Mouse (Mus musculus) neural tube, embryonic 14.5 days (tissue): ENCODE data around the gene Dusp22. TPM values are rescaled to one million over a fixed set of nuclear protein-coding genes. Genes with fewer than 3 reads are reported as not detected.

Experiments used
- ATAC-seq: fragments of 200-750 bp; cut with Nextera tagmentation; 2 replicates; pipeline ENCODE4 v1.8.0; 2017; ENCODE audit warnings: low read depth, mild to moderate bottlenecking, moderate TSS enrichment, moderate library complexity
- H3K27ac ChIP-seq: fragments of 300-500 bp; sonication (generic); 2 replicates; pipeline ENCODE4 v1.5.1; 2014; ENCODE audit warnings: low read depth, mild to moderate bottlenecking, control low read depth, low read length, moderate library complexity, mixed read lengths
- H3K27me3 ChIP-seq: fragments of 300-500 bp; sonication (generic); 2 replicates; pipeline ENCODE4 v1.6.1; 2014; ENCODE audit warnings: low read length; ENCODE audit not compliant: control insufficient read depth, insufficient read depth
- H3K36me3 ChIP-seq: fragments of 300-500 bp; sonication (generic); 2 replicates; pipeline ENCODE4 v1.6.1; 2014; ENCODE audit warnings: low read length, mixed read lengths; ENCODE audit not compliant: control insufficient read depth, insufficient read depth
- H3K4me1 ChIP-seq: fragments of 300-500 bp; sonication (generic); 2 replicates; pipeline ENCODE4 v1.6.1; 2014; ENCODE audit warnings: low read length; ENCODE audit not compliant: control insufficient read depth, insufficient read depth
- H3K4me2 ChIP-seq: fragments of 300-500 bp; sonication (generic); 2 replicates; pipeline ENCODE4 v1.6.1; 2014; ENCODE audit warnings: mild to moderate bottlenecking, low read depth, low read length, control low read depth
- H3K4me3 ChIP-seq: fragments of 300-500 bp; sonication (generic); 2 replicates; pipeline ENCODE4 v1.5.1; 2014; ENCODE audit warnings: low read depth, low read length, control low read depth, mixed read lengths
- H3K9ac ChIP-seq: fragments of 300-500 bp; sonication (generic); replicated peaks from 2 replicates; pipeline ENCODE4 v1.6.1; 2014; ENCODE audit warnings: low read depth, mild to moderate bottlenecking, control low read depth, low read length, mixed read lengths
- H3K9me3 ChIP-seq: fragments of 300-500 bp; sonication (generic); 2 replicates; pipeline ENCODE4 v1.6.1; 2016; ENCODE audit warnings: low read length; ENCODE audit not compliant: control insufficient read depth
- WGBS: fragments of 180-500 bp; shearing (Covaris S2); extraction: QIAGEN DNeasy Blood & Tissue Kit; methylation state at CpG from one replicate; pipeline ENCODE4 v1.1.7; 2014; 5-methylcytosine and 5-hydroxymethylcytosine counted together
- polyA plus RNA-seq: library from polyadenylated mRNA; unstranded; fragments of >200 nt; fragmentation: Nextera tagmentation; extraction: Ambion mirVana; gene quantifications from 2 replicates; pipeline ENCODE4 v1.2.1, GENCODE M21; 2014

Gene Dusp22
- polyA plus RNA-seq, 1 experiment from 2014 or later = 34.0 TPM

DNA sequence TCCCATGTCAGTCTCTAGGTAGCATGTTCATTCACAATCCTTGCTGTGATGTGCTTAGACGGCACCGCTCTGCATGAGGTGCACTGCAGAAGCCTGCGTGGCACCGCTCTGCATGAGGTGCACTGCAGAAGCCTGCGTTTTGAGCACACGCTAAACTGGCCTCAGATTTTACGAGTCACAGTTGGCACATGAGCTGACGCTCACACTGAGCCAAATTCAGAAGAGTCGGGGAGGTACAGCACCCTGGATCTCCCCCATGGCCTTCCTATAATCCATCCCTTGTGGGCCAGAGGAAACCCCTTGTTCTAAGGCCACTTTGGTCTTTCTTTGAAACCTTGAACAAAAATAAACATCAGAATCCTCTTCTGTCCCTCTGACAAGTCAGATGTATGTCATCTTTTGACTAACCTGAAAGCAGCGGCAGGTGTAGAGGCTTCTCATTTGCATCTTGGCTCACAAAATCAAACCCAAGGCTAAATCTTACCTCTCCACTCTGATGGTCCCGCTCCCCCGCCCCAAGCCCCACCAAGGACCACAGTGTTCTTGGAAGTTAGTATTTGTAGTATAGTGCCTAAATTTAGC, 28.3 kb downstream of the Dusp22 start:
- H3K9me3 ChIP-seq = no peaks in the 10 kb centered on the region
- ATAC-seq = no peak
- H3K36me3 ChIP-seq = no peaks in the 10 kb centered on the region
- no peak overlapping the region for H3K9ac ChIP-seq
- H3K4me1 ChIP-seq = no peaks in the 10 kb centered on the region
- 87% methylated on average over 12 of the region's 12 CpGs for WGBS
- H3K27me3 ChIP-seq = no peaks in the 10 kb centered on the region
- no peak overlapping the region for H3K27ac ChIP-seq
- H3K4me2 ChIP-seq = no peak overlapping the region
- H3K4me3 ChIP-seq = no peak overlapping the region

DNA sequence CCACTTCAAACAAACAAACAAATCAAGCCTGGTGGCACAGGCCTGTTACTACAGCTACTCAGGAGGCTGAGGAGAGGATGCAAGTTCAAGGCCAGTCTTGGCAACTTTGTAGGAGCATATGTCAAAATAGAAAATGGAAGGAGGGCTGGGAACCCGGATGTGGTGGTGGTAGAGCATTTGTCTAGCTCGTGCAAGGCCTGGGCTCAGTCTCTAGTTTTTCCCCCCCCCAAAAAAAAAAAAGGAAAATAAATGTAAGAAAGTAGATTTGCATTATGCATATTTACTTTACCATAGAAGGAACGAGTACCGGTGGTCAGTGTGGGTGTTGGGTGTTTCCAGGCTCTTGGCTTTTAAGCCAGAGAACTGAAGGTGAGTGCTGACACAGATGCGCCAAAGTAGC, 29.7 kb downstream of the Dusp22 start:
- no peaks in the 10 kb centered on the region for H3K4me1 ChIP-seq
- WGBS = 95% methylated on average over 5 of the region's 5 CpGs
- no peaks in the 10 kb centered on the region for H3K36me3 ChIP-seq
- no peaks in the 10 kb centered on the region for H3K27me3 ChIP-seq
- no peak overlapping the region for H3K4me2 ChIP-seq
- H3K9ac ChIP-seq = no peak overlapping the region
- no peak overlapping the region for H3K27ac ChIP-seq
- H3K9me3 ChIP-seq = no peaks in the 10 kb centered on the region
- H3K4me3 ChIP-seq = no peak overlapping the region
- no peak for ATAC-seq

DNA sequence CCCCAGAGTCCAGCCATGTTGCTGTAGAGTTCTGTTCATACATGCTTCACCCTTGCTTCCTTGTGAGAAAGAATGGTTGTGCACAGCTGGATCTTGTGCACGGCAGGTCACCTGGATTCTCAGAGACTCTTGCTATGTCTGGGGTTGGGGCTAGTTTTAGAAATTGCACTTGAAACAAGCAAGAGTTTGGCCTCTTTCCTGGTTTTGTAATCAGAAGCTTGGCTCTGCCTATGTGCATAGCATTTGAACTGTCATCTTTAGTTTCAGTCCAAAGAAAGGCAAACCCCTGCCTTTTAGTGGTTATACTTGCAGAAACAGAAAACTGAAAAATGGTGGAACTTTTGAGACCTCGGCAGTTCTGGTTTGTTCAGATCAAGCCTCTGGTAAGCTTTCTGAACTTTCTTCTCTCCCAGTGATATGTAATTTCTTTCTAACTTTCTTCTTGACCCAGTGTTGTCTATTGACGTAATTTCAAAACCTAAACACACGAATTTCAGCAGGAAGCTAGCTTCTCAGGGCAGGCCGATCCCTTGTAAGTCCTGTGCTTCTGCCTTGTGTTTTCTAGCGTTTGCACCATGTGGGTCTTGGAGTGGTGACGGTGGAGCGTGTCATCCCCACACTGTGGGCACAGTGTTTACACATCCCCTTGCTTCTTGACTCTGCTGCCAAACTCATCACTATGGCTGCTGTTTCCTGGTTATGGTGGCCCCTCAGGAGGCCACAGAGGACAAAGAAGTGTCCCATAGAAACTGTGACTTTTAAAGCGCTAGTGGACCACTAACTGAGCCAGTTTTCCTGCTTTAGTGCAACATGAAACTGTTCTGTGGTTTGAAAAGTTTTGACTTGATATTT, 31.9 kb downstream of the Dusp22 start:
- H3K9me3 ChIP-seq = no peaks in the 10 kb centered on the region
- H3K9ac ChIP-seq = no peak overlapping the region
- ATAC-seq = no peak
- no peak overlapping the region for H3K27ac ChIP-seq
- H3K4me2 ChIP-seq = no peak overlapping the region
- no peaks in the 10 kb centered on the region for H3K27me3 ChIP-seq
- 84% methylated on average over 9 of the region's 9 CpGs for WGBS
- no peak overlapping the region for H3K4me3 ChIP-seq
- H3K36me3 ChIP-seq = no peaks in the 10 kb centered on the region
- H3K4me1 ChIP-seq = no peaks in the 10 kb centered on the region

DNA sequence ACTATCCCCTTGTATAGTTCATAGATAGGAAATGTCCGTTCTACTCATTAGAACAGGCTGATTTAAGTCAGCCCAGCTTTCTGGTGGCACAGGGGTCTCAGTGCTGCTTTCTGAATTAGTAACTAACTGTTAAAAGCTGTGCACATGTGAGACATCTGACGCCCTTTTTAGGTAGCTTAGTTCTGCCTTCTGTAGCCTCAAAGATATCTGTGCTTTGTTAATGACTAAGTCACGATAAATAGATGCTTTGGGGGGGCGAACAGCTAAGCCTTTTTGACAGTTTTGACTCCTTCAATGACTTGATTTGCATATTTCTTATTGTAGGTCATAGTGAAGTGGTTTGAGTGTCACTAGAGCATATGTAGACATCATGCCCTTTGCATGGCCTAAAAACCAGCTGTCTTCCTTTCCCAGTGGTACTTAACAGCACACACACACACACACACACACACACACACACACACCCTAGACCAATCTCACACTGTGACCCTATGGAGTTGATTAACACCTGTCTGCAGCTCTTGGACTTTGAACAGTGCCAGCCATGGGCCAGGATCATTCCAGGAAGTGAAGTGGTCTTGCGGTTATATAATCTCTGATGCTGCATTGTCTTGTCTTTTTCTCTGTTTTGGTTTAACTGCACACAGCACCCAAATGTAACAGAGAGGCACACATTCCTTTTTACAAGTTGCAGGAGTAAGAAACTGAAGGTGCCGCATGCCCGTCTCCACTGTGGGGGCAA, 33.0 kb downstream of the Dusp22 start:
- WGBS = 92% methylated on average over 7 of the region's 7 CpGs
- no peak for ATAC-seq
- Histone ChIP-seq H3K4me2 (no peak overlapping the region), H3K27me3 (no peaks in the 10 kb centered on the region), H3K4me3 (no peak overlapping the region), H3K9me3 (no peaks in the 10 kb centered on the region), H3K9ac (no peak overlapping the region), H3K27ac (no peak overlapping the region), H3K36me3 (no peaks in the 10 kb centered on the region), H3K4me1 (no peaks in the 10 kb centered on the region)

DNA sequence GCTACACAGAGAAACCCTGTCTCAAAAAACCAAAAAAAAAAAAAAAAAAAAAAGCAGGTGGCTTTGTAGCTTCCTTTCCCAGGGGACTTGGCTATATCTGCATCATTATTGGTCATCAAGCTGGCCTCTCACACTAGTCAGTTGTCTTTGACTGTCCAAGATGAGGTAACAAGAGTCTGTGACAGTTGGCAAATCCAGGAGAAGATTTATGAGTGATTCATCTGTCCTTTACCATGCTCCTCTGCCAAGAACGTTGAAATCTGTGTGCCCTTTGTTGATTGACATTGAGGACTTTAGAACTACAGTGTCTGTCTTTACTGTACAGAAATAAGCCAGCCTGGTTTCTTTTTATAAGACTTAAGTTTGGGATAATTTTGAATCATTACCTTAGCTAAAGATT, 35.4 kb downstream of the Dusp22 start:
- Histone ChIP-seq H3K36me3 (no peaks in the 10 kb centered on the region), H3K27me3 (no peaks in the 10 kb centered on the region), H3K4me3 (no peak overlapping the region), H3K9me3 (no peaks in the 10 kb centered on the region), H3K9ac (no peak overlapping the region), H3K4me1 (no peaks in the 10 kb centered on the region), H3K4me2 (no peak overlapping the region), H3K27ac (no peak overlapping the region)
- no peak for ATAC-seq
- 47% methylated on average over 1 of the region's 1 CpGs for WGBS

DNA sequence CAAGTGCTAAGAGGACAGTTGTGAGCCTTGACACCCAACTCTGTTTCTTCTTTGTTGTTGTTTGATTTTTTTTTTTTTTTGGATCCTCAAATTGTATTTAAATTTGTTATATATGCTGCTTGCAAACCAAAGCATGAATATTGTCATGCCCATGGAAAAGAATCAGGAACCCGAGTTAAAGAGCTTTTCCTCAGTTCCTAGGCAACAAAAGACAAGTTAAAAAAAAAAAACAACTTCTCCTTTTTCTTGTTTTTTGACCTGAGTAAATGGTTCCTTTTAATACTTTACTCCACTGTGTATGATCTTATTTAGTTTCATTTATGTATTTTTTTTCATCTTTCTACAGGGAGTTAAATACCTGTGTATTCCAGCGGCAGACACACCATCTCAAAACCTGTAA, 36.1 kb downstream of the Dusp22 start:
- WGBS = 96% methylated on average over 2 of the region's 2 CpGs
- H3K4me3 ChIP-seq = no peak overlapping the region

DNA sequence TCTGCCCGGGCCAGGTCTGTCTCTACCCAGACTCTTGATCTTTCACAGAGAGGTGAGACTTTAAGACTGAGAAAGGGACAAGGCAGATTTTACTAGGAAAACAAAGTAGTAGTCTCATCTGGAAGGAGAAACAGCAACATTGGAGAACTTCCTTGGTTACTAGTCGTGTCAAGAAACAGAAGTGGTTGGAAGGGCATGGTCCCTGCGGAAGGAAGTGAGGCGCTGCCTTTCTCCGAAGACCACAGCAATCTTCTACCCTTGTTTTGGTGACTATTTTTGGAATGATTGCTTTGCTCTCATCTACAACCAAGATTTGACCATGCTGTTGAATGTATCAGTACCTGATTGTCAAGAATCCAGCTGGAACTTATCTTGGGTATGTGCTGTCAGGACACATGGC, 38.1 kb downstream of the Dusp22 start:
- H3K27me3 ChIP-seq = no peaks in the 10 kb centered on the region
- H3K9ac ChIP-seq = no peak overlapping the region
- H3K4me2 ChIP-seq = no peak overlapping the region
- 93% methylated on average over 5 of the region's 5 CpGs for WGBS
- no peak overlapping the region for H3K27ac ChIP-seq
- H3K4me1 ChIP-seq = no peaks in the 10 kb centered on the region
- H3K36me3 ChIP-seq = no peaks in the 10 kb centered on the region
- ATAC-seq = no peak
- H3K9me3 ChIP-seq = no peaks in the 10 kb centered on the region
- H3K4me3 ChIP-seq = no peak overlapping the region

More for the DNA sequence above, 36.1 kb downstream of the Dusp22 start:
- H3K4me2 ChIP-seq = no peak overlapping the region
- no peak for ATAC-seq
- no peak overlapping the region for H3K9ac ChIP-seq
- no peaks in the 10 kb centered on the region for H3K9me3 ChIP-seq
- H3K27ac ChIP-seq = no peak overlapping the region
- H3K27me3 ChIP-seq = no peaks in the 10 kb centered on the region
- no peaks in the 10 kb centered on the region for H3K36me3 ChIP-seq
- H3K4me1 ChIP-seq = no peaks in the 10 kb centered on the region

DNA sequence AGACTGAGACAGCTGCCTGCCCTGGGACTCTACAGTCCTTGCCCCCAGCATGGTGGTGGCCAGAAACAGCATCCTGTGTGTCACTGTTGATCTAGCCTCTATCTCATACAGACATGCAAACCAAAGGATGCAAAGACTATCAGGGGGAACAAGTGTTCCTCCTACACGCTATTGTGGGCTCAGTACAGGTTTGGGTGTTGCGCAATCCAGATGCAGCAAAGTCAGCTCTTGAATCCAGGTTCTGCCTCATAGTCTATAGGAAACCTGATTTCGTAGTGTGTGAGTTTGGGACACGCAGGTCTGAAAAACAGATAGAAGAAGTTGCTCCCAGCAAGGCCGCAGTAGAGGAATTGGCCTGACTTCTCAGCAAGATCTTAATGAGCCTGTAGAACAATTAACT, 42.9 kb downstream of the Dusp22 start:
- no peak overlapping the region for H3K9ac ChIP-seq
- no peaks in the 10 kb centered on the region for H3K36me3 ChIP-seq
- H3K27ac ChIP-seq = no peak overlapping the region
- H3K9me3 ChIP-seq = no peaks in the 10 kb centered on the region
- ATAC-seq = no peak
- H3K4me3 ChIP-seq = no peak overlapping the region
- H3K27me3 ChIP-seq = no peaks in the 10 kb centered on the region
- no peaks in the 10 kb centered on the region for H3K4me1 ChIP-seq
- H3K4me2 ChIP-seq = no peak overlapping the region
- 95% methylated on average over 5 of the region's 5 CpGs for WGBS
